Mouse (Mus musculus) hindbrain, embryonic 16.5 days (tissue): ENCODE data around the gene Fuom. TPM values are rescaled to one million over a fixed set of nuclear protein-coding genes. Genes with fewer than 3 reads are reported as not detected.

Source experiments
- ATAC-seq: fragments of 200-750 bp; cut with Nextera tagmentation; 2 replicates; pipeline ENCODE4 v1.8.0; 2017; ENCODE audit warnings: moderate TSS enrichment, moderate library complexity
- H3K27ac ChIP-seq: fragments of 300-500 bp; sonication (generic); 2 replicates; pipeline ENCODE4 v1.5.1; 2014; ENCODE audit warnings: low read depth, mild to moderate bottlenecking, control low read depth, low read length, moderate library complexity
- H3K27me3 ChIP-seq: fragments of 300-500 bp; sonication (generic); replicated peaks from 2 replicates; pipeline ENCODE4 v1.6.1; 2014; ENCODE audit warnings: low read length; ENCODE audit not compliant: control insufficient read depth, insufficient read depth
- H3K36me3 ChIP-seq: fragments of 300-500 bp; sonication (generic); 2 replicates; pipeline ENCODE4 v1.6.1; 2014; ENCODE audit warnings: mild to moderate bottlenecking, low read length, moderate library complexity, mixed read lengths; ENCODE audit not compliant: control insufficient read depth, insufficient read depth
- H3K4me1 ChIP-seq: fragments of 300-500 bp; sonication (generic); 2 replicates; pipeline ENCODE4 v1.6.1; 2014; ENCODE audit warnings: low read depth, low read length; ENCODE audit not compliant: control insufficient read depth, insufficient read depth
- H3K4me2 ChIP-seq: fragments of 300-500 bp; sonication (generic); 2 replicates; pipeline ENCODE4 v1.6.1; 2014; ENCODE audit warnings: mild to moderate bottlenecking, low read length, control low read depth, moderate library complexity
- H3K4me3 ChIP-seq: fragments of 300-500 bp; sonication (generic); 2 replicates; pipeline ENCODE4 v1.5.1; 2014; ENCODE audit warnings: mild to moderate bottlenecking, low read length, control low read depth, moderate library complexity
- H3K9ac ChIP-seq: fragments of 300-500 bp; sonication (generic); 2 replicates; pipeline ENCODE4 v1.6.1; 2014; ENCODE audit warnings: low read depth, mild to moderate bottlenecking, control low read depth, low read length, moderate library complexity
- H3K9me3 ChIP-seq: fragments of 300-500 bp; sonication (generic); 2 replicates; pipeline ENCODE4 v1.6.1; 2014; ENCODE audit warnings: mild to moderate bottlenecking, low read length, moderate library complexity; ENCODE audit not compliant: control insufficient read depth
- whole genome bisulfite sequencing: fragments of 180-500 bp; shearing (Covaris S2); extraction: QIAGEN DNeasy Blood & Tissue Kit; methylation state at CpG from one replicate; pipeline ENCODE4 v1.1.7; 2014; 5-methylcytosine and 5-hydroxymethylcytosine counted together
- polyA plus RNA-seq: library from polyadenylated mRNA; unstranded; fragments of >200 nt; fragmentation: Nextera tagmentation; extraction: Ambion mirVana; gene quantifications from 2 replicates; pipeline ENCODE4 v1.2.1, GENCODE M21; 2015

Gene Fuom
- polyA plus RNA-seq, 1 experiment from 2014 or later: 43.1 TPM

- Histone ChIP-seq H3K9ac (peak within 1 kb of the TSS; percentile 88), H3K9me3 (no peaks in the 10 kb centered on the region), H3K4me1 (peaks cover 5% of the 10 kb centered on the region), H3K4me2 (peak within 1 kb of the TSS; percentile 97), H3K36me3 (peaks cover 6% of the 10 kb centered on the region), H3K27me3 (no peaks in the 10 kb centered on the region), H3K4me3 (peak within 1 kb of the TSS; percentile 80), H3K27ac (peak within 1 kb of the TSS; percentile 91)
- ATAC-seq: peak; percentile 77
- 4% methylated on average over 22 of the region's 23 CpGs for WGBS
Measured at GRCm38 (mm10) chr7:140115583-140116328, 13.5 kb upstream of the Fuom start, which contains the start of gene Paox. Paox (plus strand) TSS chr7:140115799.

GRCm38 (mm10) chr7:140111943-140112342 lies 9.7 kb upstream of the Fuom start:
- Histone ChIP-seq H3K9me3 (no peaks in the 10 kb centered on the region), H3K4me3 (no peak overlapping the region), H3K27ac (no peak overlapping the region), H3K4me1 (peaks cover under 1% of the 10 kb centered on the region), H3K36me3 (peaks cover 23% of the 10 kb centered on the region), H3K4me2 (no peak overlapping the region), H3K9ac (no peak overlapping the region), H3K27me3 (no peaks in the 10 kb centered on the region)
- ATAC-seq: no peak
- WGBS: 59% methylated on average over 3 of the region's 3 CpGs

GRCm38 (mm10) chr7:140104009-140104408 lies 1.8 kb upstream of the Fuom start:
- Histone ChIP-seq H3K9me3 (no peaks in the 10 kb centered on the region), H3K4me3 (no peak overlapping the region), H3K4me1 (peaks cover 6% of the 10 kb centered on the region), H3K9ac (no peak overlapping the region), H3K27me3 (no peaks in the 10 kb centered on the region), H3K36me3 (peaks cover 22% of the 10 kb centered on the region), H3K4me2 (no peak overlapping the region), H3K27ac (no peak overlapping the region)
- no peak for ATAC-seq
- WGBS: 85% methylated on average over 4 of the region's 4 CpGs

- Histone ChIP-seq H3K4me2 (peak overlapping the region; percentile 67), H3K9ac (peak overlapping the region; percentile 50), H3K27me3 (no peaks in the 10 kb centered on the region), H3K4me3 (peak overlapping the region; percentile 41), H3K27ac (no peak overlapping the region), H3K36me3 (peaks cover 13% of the 10 kb centered on the region), H3K4me1 (peaks cover 6% of the 10 kb centered on the region), H3K9me3 (no peaks in the 10 kb centered on the region)
- WGBS: 78% methylated on average over 10 of the region's 10 CpGs
- 0 out of 2 replicates have a peak, but pooled peaks have one; percentile 37 for ATAC-seq
Measured at GRCm38 (mm10) chr7:140101498-140101897, 743 bp downstream of the Fuom start.

- H3K4me3 ChIP-seq: no peak overlapping the region
- no peak overlapping the region for H3K9ac ChIP-seq
- H3K4me1 ChIP-seq: peaks cover 6% of the 10 kb centered on the region
- no peak for ATAC-seq
- no peak overlapping the region for H3K27ac ChIP-seq
- H3K9me3 ChIP-seq: no peaks in the 10 kb centered on the region
- H3K27me3 ChIP-seq: no peaks in the 10 kb centered on the region
- H3K4me2 ChIP-seq: no peak overlapping the region
- 0 out of 2 replicates have a peak, but pooled peaks cover 3% of the 10 kb centered on the region for H3K36me3 ChIP-seq
- 100% methylated on average over 1 of the region's 1 CpGs for WGBS
Measured at GRCm38 (mm10) chr7:140098466-140098865, 3.8 kb downstream of the Fuom start.

GRCm38 (mm10) chr7:140096055-140096454 lies 6.2 kb downstream of the Fuom start:
- no peak overlapping the region for H3K9ac ChIP-seq
- no peaks in the 10 kb centered on the region for H3K9me3 ChIP-seq
- 0 out of 2 replicates have a peak, but pooled peaks cover 3% of the 10 kb centered on the region for H3K36me3 ChIP-seq
- H3K4me3 ChIP-seq: no peak overlapping the region
- H3K4me1 ChIP-seq: 0 out of 2 replicates have a peak, but pooled peaks cover under 1% of the 10 kb centered on the region
- no peaks in the 10 kb centered on the region for H3K27me3 ChIP-seq
- no peak overlapping the region for H3K4me2 ChIP-seq
- no peak for ATAC-seq
- no peak overlapping the region for H3K27ac ChIP-seq

GRCm38 (mm10) chr7:140095556-140095955 lies 6.7 kb downstream of the Fuom start:
- Histone ChIP-seq H3K27ac (no peak overlapping the region), H3K9me3 (no peaks in the 10 kb centered on the region), H3K27me3 (no peaks in the 10 kb centered on the region), H3K4me2 (no peak overlapping the region), H3K4me3 (no peak overlapping the region), H3K9ac (no peak overlapping the region), H3K4me1 (no peaks in the 10 kb centered on the region), H3K36me3 (0 out of 2 replicates have a peak, but pooled peaks cover 3% of the 10 kb centered on the region)
- 36% methylated on average over 1 of the region's 1 CpGs for WGBS
- ATAC-seq: 0 out of 2 replicates have a peak, but pooled peaks have one; percentile 37

- no peaks in the 10 kb centered on the region for H3K4me1 ChIP-seq
- 61% methylated on average over 5 of the region's 5 CpGs for WGBS
- no peaks in the 10 kb centered on the region for H3K27me3 ChIP-seq
- no peak for ATAC-seq
- H3K9me3 ChIP-seq: no peaks in the 10 kb centered on the region
- no peak overlapping the region for H3K9ac ChIP-seq
- H3K4me3 ChIP-seq: no peak overlapping the region
- H3K27ac ChIP-seq: no peak overlapping the region
- 0 out of 2 replicates have a peak, but pooled peaks cover 3% of the 10 kb centered on the region for H3K36me3 ChIP-seq
- no peak overlapping the region for H3K4me2 ChIP-seq
Measured at GRCm38 (mm10) chr7:140094954-140095353, 7.3 kb downstream of the Fuom start.

GRCm38 (mm10) chr7:140092924-140093528 lies 9.2 kb downstream of the Fuom start, which contains the start of gene Prap1:
Prap1 (plus strand) TSS chr7:140093395.
- 75% methylated on average over 5 of the region's 5 CpGs for WGBS
- Histone ChIP-seq H3K27me3 (no peaks in the 10 kb centered on the region), H3K4me3 (no peak within 1 kb of the TSS), H3K9ac (no peak within 1 kb of the TSS), H3K4me2 (no peak within 1 kb of the TSS), H3K9me3 (no peaks in the 10 kb centered on the region), H3K36me3 (0 out of 2 replicates have a peak, but pooled peaks cover 2% of the 10 kb centered on the region), H3K4me1 (no peaks in the 10 kb centered on the region), H3K27ac (no peak within 1 kb of the TSS)
- no peak for ATAC-seq
